Mouse (Mus musculus) midbrain, embryonic 12.5 days (tissue): ENCODE measurements around the gene Ankrd13b. TPM values are rescaled to one million over a fixed set of nuclear protein-coding genes. Genes with fewer than 3 reads are reported as not detected.

Source experiments
- ATAC-seq: fragments of 200-750 bp; cut with Nextera tagmentation; 2 replicates; pipeline ENCODE4 v1.8.0; 2017; ENCODE audit warnings: low read depth, moderate TSS enrichment, moderate library complexity; ENCODE audit not compliant: low FRiP score
- H3K27ac ChIP-seq: fragments of 300-500 bp; sonication (generic); replicated peaks from 2 replicates; pipeline ENCODE4 v1.5.1; 2016; ENCODE audit warnings: mild to moderate bottlenecking
- H3K27me3 ChIP-seq: fragments of 300-500 bp; sonication (generic); 2 replicates; pipeline ENCODE4 v1.6.1; 2016; ENCODE audit warnings: mild to moderate bottlenecking
- H3K36me3 ChIP-seq: fragments of 300-500 bp; sonication (generic); 2 replicates; pipeline ENCODE4 v1.6.1; 2016
- H3K4me1 ChIP-seq: fragments of 300-500 bp; sonication (generic); 2 replicates; pipeline ENCODE4 v1.6.1; 2016
- H3K4me2 ChIP-seq: fragments of 300-500 bp; sonication (generic); replicated peaks from 2 replicates; pipeline ENCODE4 v1.6.1; 2016; ENCODE audit warnings: mild to moderate bottlenecking, moderate library complexity
- H3K4me3 ChIP-seq: fragments of 300-500 bp; sonication (generic); 2 replicates; pipeline ENCODE4 v1.5.1; 2016; ENCODE audit warnings: mild to moderate bottlenecking
- H3K9ac ChIP-seq: fragments of 300-500 bp; sonication (generic); replicated peaks from 2 replicates; pipeline ENCODE4 v1.6.1; 2016; ENCODE audit warnings: mild to moderate bottlenecking, moderate library complexity
- H3K9me3 ChIP-seq: fragments of 300-500 bp; sonication (generic); 2 replicates; pipeline ENCODE4 v1.6.1; 2016; ENCODE audit warnings: mild to moderate bottlenecking
- WGBS: fragments of 180-500 bp; shearing (Covaris S2); methylation state at CpG from one replicate; pipeline ENCODE4 v1.1.7; 2016; 5-methylcytosine and 5-hydroxymethylcytosine counted together
- polyA plus RNA-seq: library from polyadenylated mRNA; unstranded; fragments of >200 nt; fragmentation: Nextera tagmentation; extraction: Ambion mirVana; gene quantifications from 2 replicates; pipeline ENCODE4 v1.2.1, GENCODE M21; 2016

Ankrd13b gene
- polyA plus RNA-seq, 1 experiment from 2014 or later = 22.3 TPM

DNA sequence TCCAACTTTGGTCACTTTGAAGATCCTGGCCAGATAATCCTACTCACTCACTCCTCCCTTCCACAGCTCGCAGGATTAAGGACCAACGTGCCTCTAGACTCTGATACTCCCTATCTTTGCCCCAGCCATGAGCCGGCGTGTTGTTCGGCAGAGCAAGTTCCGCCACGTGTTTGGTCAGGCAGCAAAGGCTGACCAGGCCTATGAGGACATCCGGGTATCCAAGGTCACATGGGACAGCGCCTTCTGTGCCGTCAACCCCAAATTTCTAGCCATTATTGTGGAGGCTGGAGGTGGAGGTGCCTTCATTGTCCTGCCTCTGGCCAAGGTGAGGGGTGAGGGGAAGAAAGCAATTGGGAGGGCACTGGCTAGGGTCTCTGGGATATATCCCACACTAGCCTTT is 25.7 kb downstream of the Ankrd13b start:
- 73% methylated on average over 10 of the region's 10 CpGs for WGBS
- no peak overlapping the region for H3K9ac ChIP-seq
- H3K27ac ChIP-seq = no peak overlapping the region
- no peak overlapping the region for H3K4me3 ChIP-seq
- H3K36me3 ChIP-seq = no peaks in the 10 kb centered on the region
- peaks cover 23% of the 10 kb centered on the region for H3K4me1 ChIP-seq
- H3K27me3 ChIP-seq = peaks cover 87% of the 10 kb centered on the region
- H3K9me3 ChIP-seq = no peaks in the 10 kb centered on the region
- ATAC-seq = no peak
- H3K4me2 ChIP-seq = no peak overlapping the region

- no peak overlapping the region for H3K9ac ChIP-seq
- 39% methylated on average over 8 of the region's 8 CpGs for WGBS
- peaks cover 23% of the 10 kb centered on the region for H3K4me1 ChIP-seq
- H3K9me3 ChIP-seq = no peaks in the 10 kb centered on the region
- H3K4me2 ChIP-seq = peak overlapping the region; percentile 98
- no peaks in the 10 kb centered on the region for H3K36me3 ChIP-seq
- ATAC-seq = no peak
- H3K27ac ChIP-seq = no peak overlapping the region
- peaks cover 80% of the 10 kb centered on the region for H3K27me3 ChIP-seq
- H3K4me3 ChIP-seq = peak overlapping the region; percentile 59; the same call in 1 of the 2 replicates
These were observed 26.4 kb downstream of the Ankrd13b start for GRCm38 (mm10) chr11:77463101-77463445.

DNA sequence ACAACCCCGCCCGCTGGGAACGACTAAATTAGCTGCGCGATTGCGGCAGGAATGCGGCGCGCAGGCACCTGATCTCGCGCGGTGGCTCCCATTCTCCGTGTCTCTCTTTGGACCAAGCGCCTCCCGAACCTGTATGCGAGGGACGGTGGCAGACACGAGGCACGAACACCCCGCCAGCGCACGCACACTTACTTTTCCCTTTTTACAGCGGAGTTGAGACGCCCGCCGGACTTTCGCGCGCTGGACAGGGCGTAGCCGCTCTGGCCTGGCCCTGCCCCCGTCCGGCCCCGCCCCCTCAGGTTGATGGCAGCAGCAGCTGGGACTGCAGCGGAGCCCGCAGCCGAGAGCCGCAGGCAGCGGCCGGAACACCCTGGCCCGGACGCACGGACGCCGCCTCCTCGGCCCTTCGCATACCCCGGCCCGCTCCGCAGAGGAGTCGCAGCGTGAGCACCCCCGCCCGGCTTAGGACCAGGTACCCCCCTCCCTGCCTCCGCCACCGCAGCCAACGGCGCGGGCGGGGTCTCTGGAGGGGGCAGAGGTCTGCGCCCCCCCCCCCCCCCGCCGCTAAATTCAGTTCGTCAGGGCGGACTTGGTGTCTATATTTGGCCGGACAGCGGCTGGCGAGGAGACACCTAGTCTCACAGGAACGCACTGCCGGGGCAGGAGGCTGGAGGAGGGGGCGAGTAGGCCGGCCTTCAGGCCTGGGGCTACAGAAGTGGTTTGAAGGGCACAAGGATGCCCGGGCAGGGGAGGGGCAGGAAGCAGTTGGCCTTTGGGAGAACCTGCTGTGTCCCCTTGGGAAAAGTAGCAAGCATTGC is 27.0 kb downstream of the Ankrd13b start, which contains the start of gene Coro6:
TSS of gene Coro6 (plus strand) at position 129 of the 818 bp plus-strand sequence.
- H3K36me3 ChIP-seq = no peaks in the 10 kb centered on the region
- peaks cover 75% of the 10 kb centered on the region for H3K27me3 ChIP-seq
- H3K4me2 ChIP-seq = peak within 1 kb of the TSS; percentile 98
- peak within 1 kb of the TSS; percentile 60 for H3K9ac ChIP-seq
- ATAC-seq = 0 out of 2 replicates have a peak, but pooled peaks have one; percentile 30
- no peaks in the 10 kb centered on the region for H3K9me3 ChIP-seq
- peaks cover 18% of the 10 kb centered on the region for H3K4me1 ChIP-seq
- under 1% methylated on average over 61 of the region's 73 CpGs for WGBS
- H3K4me3 ChIP-seq = peak within 1 kb of the TSS; percentile 59
- no peak within 1 kb of the TSS for H3K27ac ChIP-seq

DNA sequence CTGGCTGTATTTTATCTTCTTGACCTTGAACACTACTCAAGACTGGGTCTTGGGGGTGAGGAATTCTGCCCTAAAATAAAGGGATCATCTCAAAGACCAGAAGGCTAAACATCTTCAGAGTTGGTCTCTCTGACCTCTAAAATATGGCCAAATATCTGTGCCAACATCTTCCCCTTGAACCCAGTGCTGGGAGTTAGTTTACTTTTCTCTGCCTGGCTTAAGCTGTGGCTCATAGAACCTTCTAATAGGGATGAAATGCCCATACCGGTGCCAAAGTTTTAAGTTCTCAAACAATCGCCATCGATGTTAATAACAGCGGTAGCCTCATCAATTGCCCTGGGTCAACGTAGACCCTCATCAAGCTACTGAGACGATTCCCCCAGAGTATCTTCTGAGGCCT is 27.6 kb downstream of the Ankrd13b start:
- Histone ChIP-seq H3K4me1 (peaks cover 14% of the 10 kb centered on the region), H3K27ac (no peak overlapping the region), H3K36me3 (no peaks in the 10 kb centered on the region), H3K9me3 (no peaks in the 10 kb centered on the region), H3K4me2 (peak overlapping the region; percentile 98), H3K9ac (peak overlapping the region; percentile 60; the same call in 1 of the 2 replicates), H3K27me3 (peaks cover 68% of the 10 kb centered on the region), H3K4me3 (peak overlapping the region; percentile 59)
- 4% methylated on average over 6 of the region's 6 CpGs for WGBS
- ATAC-seq = no peak

DNA sequence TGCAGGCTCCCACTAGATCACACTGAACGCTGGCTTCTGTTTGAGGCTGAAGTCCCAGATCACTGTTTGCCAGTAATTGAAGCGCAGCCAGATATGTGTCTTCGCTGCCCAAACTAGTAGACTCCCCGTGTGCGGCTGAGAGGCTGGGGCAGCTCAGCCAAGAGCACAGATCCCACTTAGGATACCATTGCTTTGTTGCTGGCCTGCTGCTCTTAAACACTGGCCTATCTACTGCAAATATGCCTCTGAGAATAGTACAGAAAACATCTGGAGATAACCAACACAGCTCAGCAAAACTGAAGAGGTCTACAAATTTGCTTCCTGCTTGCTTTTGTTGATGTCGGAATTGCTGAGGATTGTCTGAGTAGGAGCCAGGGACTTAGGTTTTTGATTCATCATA is 32.6 kb downstream of the Ankrd13b start:
- peaks cover 1% of the 10 kb centered on the region for H3K4me1 ChIP-seq
- H3K36me3 ChIP-seq = peaks cover 26% of the 10 kb centered on the region
- H3K27me3 ChIP-seq = peaks cover 18% of the 10 kb centered on the region
- no peak overlapping the region for H3K9ac ChIP-seq
- H3K4me2 ChIP-seq = no peak overlapping the region
- ATAC-seq = no peak
- H3K27ac ChIP-seq = no peak overlapping the region
- H3K4me3 ChIP-seq = no peak overlapping the region
- H3K9me3 ChIP-seq = no peaks in the 10 kb centered on the region
- WGBS = 89% methylated on average over 6 of the region's 6 CpGs

- Histone ChIP-seq H3K9me3 (no peaks in the 10 kb centered on the region), H3K4me1 (no peaks in the 10 kb centered on the region), H3K9ac (no peak overlapping the region), H3K4me2 (no peak overlapping the region), H3K27ac (no peak overlapping the region), H3K27me3 (peaks cover 9% of the 10 kb centered on the region), H3K4me3 (no peak overlapping the region), H3K36me3 (peaks cover 26% of the 10 kb centered on the region)
- no peak for ATAC-seq
- WGBS = 90% methylated on average over 9 of the region's 9 CpGs
These were observed 33.5 kb downstream of the Ankrd13b start for GRCm38 (mm10) chr11:77455770-77456510.

DNA sequence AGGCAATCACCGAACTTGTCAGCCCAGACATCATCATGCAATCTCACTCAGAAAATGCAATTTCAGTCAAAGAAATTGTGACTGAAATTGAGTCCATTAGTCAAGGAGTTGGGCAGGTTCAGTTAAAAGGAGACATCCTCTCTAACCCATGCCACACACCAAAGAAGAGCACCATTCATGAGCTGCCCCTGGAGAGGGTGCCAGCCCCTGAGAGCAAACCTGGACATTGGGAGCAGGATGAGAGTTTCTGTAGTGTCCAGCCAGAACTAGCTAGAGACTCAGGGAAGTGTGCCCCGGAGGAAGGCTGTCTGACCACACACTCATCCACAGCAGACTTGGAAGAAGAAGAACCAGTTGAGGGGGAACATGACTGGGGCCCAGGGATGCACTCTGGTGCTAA is 36.1 kb downstream of the Ankrd13b start:
- Histone ChIP-seq H3K4me1 (no peaks in the 10 kb centered on the region), H3K27ac (no peak overlapping the region), H3K4me3 (no peak overlapping the region), H3K9ac (no peak overlapping the region), H3K36me3 (peaks cover 46% of the 10 kb centered on the region), H3K9me3 (no peaks in the 10 kb centered on the region), H3K4me2 (no peak overlapping the region), H3K27me3 (no peaks in the 10 kb centered on the region)
- no peak for ATAC-seq
- WGBS = 96% methylated on average over 2 of the region's 2 CpGs

- H3K27me3 ChIP-seq = no peaks in the 10 kb centered on the region
- no peak overlapping the region for H3K9ac ChIP-seq
- 93% methylated on average over 2 of the region's 2 CpGs for WGBS
- H3K4me3 ChIP-seq = no peak overlapping the region
- H3K27ac ChIP-seq = no peak overlapping the region
- peaks cover 46% of the 10 kb centered on the region for H3K36me3 ChIP-seq
- no peak overlapping the region for H3K4me2 ChIP-seq
- H3K9me3 ChIP-seq = no peaks in the 10 kb centered on the region
- no peaks in the 10 kb centered on the region for H3K4me1 ChIP-seq
- ATAC-seq = no peak
These were observed 37.8 kb downstream of the Ankrd13b start for GRCm38 (mm10) chr11:77451670-77452069.

DNA sequence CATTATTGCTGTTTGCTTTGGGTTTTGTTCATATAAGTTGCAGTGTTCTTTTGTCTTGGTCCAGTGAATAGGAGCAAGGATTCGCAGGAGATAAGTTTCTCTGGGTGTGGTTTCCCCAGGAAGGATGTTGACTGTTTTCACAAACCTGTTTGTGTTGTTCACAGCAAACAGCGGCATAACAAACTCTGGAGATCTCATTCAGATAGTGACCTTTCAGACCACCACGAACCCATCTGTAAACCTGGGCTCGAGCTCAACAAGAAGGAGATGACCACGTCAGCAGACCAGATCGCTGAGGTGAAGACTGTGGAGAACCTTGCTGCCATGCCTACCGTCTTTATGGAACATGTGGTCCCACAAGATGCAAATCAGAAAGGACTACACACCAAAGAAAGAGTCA is 40.3 kb downstream of the Ankrd13b start:
- H3K9me3 ChIP-seq = no peaks in the 10 kb centered on the region

DNA sequence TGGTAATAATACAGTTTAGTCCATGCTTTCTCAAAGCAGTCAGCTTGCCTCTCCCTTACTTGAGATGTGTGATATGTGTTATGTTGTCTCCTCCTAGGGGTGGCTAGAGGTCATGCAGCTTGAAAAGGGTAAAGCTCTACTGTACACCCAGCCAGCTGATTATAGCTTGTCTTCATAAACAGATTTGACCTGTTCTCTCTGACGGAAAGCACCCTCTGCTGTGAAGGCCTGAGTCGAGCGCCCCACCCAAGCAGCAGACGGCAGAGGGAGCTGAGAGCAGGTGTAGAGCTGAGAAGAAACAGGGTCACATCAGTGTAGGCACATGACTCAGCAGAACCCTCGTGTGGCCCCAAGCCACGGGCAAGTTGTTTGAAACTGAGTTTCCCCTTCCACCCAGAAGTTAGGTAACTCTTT is 42.8 kb downstream of the Ankrd13b start:
- H3K36me3 ChIP-seq = peaks cover 29% of the 10 kb centered on the region
- H3K4me3 ChIP-seq = no peak overlapping the region
- H3K4me1 ChIP-seq = no peaks in the 10 kb centered on the region
- H3K9me3 ChIP-seq = no peaks in the 10 kb centered on the region
- H3K4me2 ChIP-seq = no peak overlapping the region
- no peak overlapping the region for H3K27ac ChIP-seq
- no peak for ATAC-seq
- no peak overlapping the region for H3K9ac ChIP-seq
- H3K27me3 ChIP-seq = no peaks in the 10 kb centered on the region
- 62% methylated on average over 6 of the region's 6 CpGs for WGBS

More for the DNA sequence above, 40.3 kb downstream of the Ankrd13b start:
- ATAC-seq = no peak
- H3K27ac ChIP-seq = no peak overlapping the region
- WGBS = 96% methylated on average over 7 of the region's 7 CpGs
- H3K4me3 ChIP-seq = no peak overlapping the region
- H3K4me1 ChIP-seq = no peaks in the 10 kb centered on the region
- no peak overlapping the region for H3K4me2 ChIP-seq
- no peak overlapping the region for H3K9ac ChIP-seq
- peaks cover 31% of the 10 kb centered on the region for H3K36me3 ChIP-seq
- H3K27me3 ChIP-seq = no peaks in the 10 kb centered on the region

DNA sequence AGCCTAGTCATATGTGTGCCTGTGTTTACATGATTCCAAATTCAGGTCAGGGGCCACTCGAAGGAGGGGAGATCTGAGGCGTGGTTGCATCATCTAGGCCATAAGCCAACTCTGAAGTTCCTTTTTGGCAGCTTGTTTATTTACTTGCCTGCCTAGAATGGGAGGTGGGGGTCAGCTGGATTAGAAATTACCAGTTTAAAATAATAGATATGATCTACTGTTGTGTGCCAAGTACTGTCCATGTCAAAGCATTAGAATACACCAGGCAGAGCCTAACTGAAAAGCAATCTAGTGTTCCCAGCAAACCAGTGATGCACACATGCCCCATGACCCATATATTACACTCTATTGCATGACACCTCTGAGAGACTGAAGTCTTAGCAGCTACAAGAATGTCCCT is 44.5 kb downstream of the Ankrd13b start:
- no peaks in the 10 kb centered on the region for H3K27me3 ChIP-seq
- no peak overlapping the region for H3K4me2 ChIP-seq
- no peak for ATAC-seq
- H3K4me1 ChIP-seq = no peaks in the 10 kb centered on the region
- H3K27ac ChIP-seq = no peak overlapping the region
- no peaks in the 10 kb centered on the region for H3K9me3 ChIP-seq
- peaks cover 30% of the 10 kb centered on the region for H3K36me3 ChIP-seq
- H3K4me3 ChIP-seq = no peak overlapping the region
- H3K9ac ChIP-seq = no peak overlapping the region
- WGBS = 83% methylated on average over 2 of the region's 2 CpGs
